Mouse (Mus musculus): ENCODE data around the gene Scgb1c1. TPM values are rescaled to one million over a fixed set of nuclear protein-coding genes. Genes with fewer than 3 reads are reported as not detected.

Scgb1c1 gene
- polyA plus RNA-seq, 1 experiment from 2014 or later: not detected

GRCm38 (mm10) chr7:140821305-140821652 is 24.1 kb upstream of the Scgb1c1 start:
- peak; percentile 18; the same call in 1 of the 2 replicates for ATAC-seq (replicated peaks; ENCODE audit: low FRiP score, low TSS enrichment, low read depth)

GRCm38 (mm10) chr7:140821653-140822329 is 23.6 kb upstream of the Scgb1c1 start, which contains the start of gene Zfp941:
Gene Zfp941, minus strand, starts transcription at chr7:140822178.
- peak; percentile 72 for DNase-seq (ENCODE audit: low spot score)
- peak within 1 kb of the TSS; percentile 41 for H3K9ac ChIP-seq (ENCODE audit: low read length)
- peak within 1 kb of the TSS; percentile 37 for H3K4me3 ChIP-seq (ENCODE audit: low read depth, low read length)
- H3K36me3 ChIP-seq (ENCODE audit: control insufficient read depth, insufficient read depth, low read length): no peaks in the 10 kb centered on the region
- no peak within 1 kb of the TSS for H3K27ac ChIP-seq (ENCODE audit: low read depth)
- 3% methylated on average over 21 of the region's 21 CpGs for WGBS
- ATAC-seq (replicated peaks; ENCODE audit: low FRiP score, low TSS enrichment, low read depth): peak; percentile 82
- H3K27me3 ChIP-seq (replicated peaks; ENCODE audit: control insufficient read depth, insufficient read depth, low read length): no peaks in the 10 kb centered on the region
- H3K4me2 ChIP-seq (ENCODE audit: low read length): peak within 1 kb of the TSS; percentile 63
- 0 out of 2 replicates have a peak, but pooled peaks cover 3% of the 10 kb centered on the region for H3K4me1 ChIP-seq (replicated peaks; ENCODE audit: control insufficient read depth, insufficient read depth, low read length)
- no peaks in the 10 kb centered on the region for H3K9me3 ChIP-seq (ENCODE audit: control insufficient read depth, low read length)

More at GRCm38 (mm10) chr7:140821305-140821652, 24.1 kb upstream of the Scgb1c1 start:
- Histone ChIP-seq H3K9me3 (ENCODE audit: control insufficient read depth, low read length) (no peaks in the 10 kb centered on the region), H3K4me2 (ENCODE audit: low read length) (peak overlapping the region; percentile 63), H3K4me1 (replicated peaks; ENCODE audit: control insufficient read depth, insufficient read depth, low read length) (0 out of 2 replicates have a peak, but pooled peaks cover 3% of the 10 kb centered on the region), H3K27ac (ENCODE audit: low read depth) (no peak overlapping the region), H3K36me3 (ENCODE audit: control insufficient read depth, insufficient read depth, low read length) (no peaks in the 10 kb centered on the region), H3K4me3 (ENCODE audit: low read depth, low read length) (peak overlapping the region; percentile 37), H3K9ac (ENCODE audit: low read length) (no peak overlapping the region), H3K27me3 (replicated peaks; ENCODE audit: control insufficient read depth, insufficient read depth, low read length) (no peaks in the 10 kb centered on the region)
- no peak for DNase-seq (ENCODE audit: low spot score)
- 55% methylated on average over 5 of the region's 5 CpGs for WGBS

GRCm38 (mm10) chr7:140822731-140823130 is 22.6 kb upstream of the Scgb1c1 start:
- Histone ChIP-seq H3K36me3 (ENCODE audit: control insufficient read depth, insufficient read depth, low read length) (no peaks in the 10 kb centered on the region), H3K4me1 (replicated peaks; ENCODE audit: control insufficient read depth, insufficient read depth, low read length) (0 out of 2 replicates have a peak, but pooled peaks cover 3% of the 10 kb centered on the region), H3K9me3 (ENCODE audit: control insufficient read depth, low read length) (no peaks in the 10 kb centered on the region), H3K9ac (ENCODE audit: low read length) (no peak overlapping the region), H3K27me3 (replicated peaks; ENCODE audit: control insufficient read depth, insufficient read depth, low read length) (no peaks in the 10 kb centered on the region), H3K4me2 (ENCODE audit: low read length) (no peak overlapping the region), H3K27ac (ENCODE audit: low read depth) (no peak overlapping the region), H3K4me3 (ENCODE audit: low read depth, low read length) (no peak overlapping the region)
- DNase-seq (ENCODE audit: low spot score) (no peak), ATAC-seq (replicated peaks; ENCODE audit: low FRiP score, low TSS enrichment, low read depth) (no peak)
- WGBS: 94% methylated on average over 4 of the region's 4 CpGs

- H3K4me1 ChIP-seq (replicated peaks; ENCODE audit: control insufficient read depth, insufficient read depth, low read length): no peaks in the 10 kb centered on the region
- H3K27ac ChIP-seq (ENCODE audit: low read depth): no peak overlapping the region
- H3K9me3 ChIP-seq (ENCODE audit: control insufficient read depth, low read length): no peaks in the 10 kb centered on the region
- H3K36me3 ChIP-seq (ENCODE audit: control insufficient read depth, insufficient read depth, low read length): no peaks in the 10 kb centered on the region
- no peaks in the 10 kb centered on the region for H3K27me3 ChIP-seq (replicated peaks; ENCODE audit: control insufficient read depth, insufficient read depth, low read length)
- ATAC-seq (replicated peaks; ENCODE audit: low FRiP score, low TSS enrichment, low read depth): peak; percentile 53; the same call in 1 of the 2 replicates
- no peak overlapping the region for H3K9ac ChIP-seq (ENCODE audit: low read length)
- H3K4me3 ChIP-seq (ENCODE audit: low read depth, low read length): no peak overlapping the region
- DNase-seq (ENCODE audit: low spot score): no peak
- 31% methylated on average over 8 of the region's 8 CpGs for WGBS
- H3K4me2 ChIP-seq (ENCODE audit: low read length): no peak overlapping the region
Measured at GRCm38 (mm10) chr7:140828171-140828881, 17.0 kb upstream of the Scgb1c1 start.

- Histone ChIP-seq H3K36me3 (ENCODE audit: control insufficient read depth, insufficient read depth, low read length) (no peaks in the 10 kb centered on the region), H3K4me2 (ENCODE audit: low read length) (no peak overlapping the region), H3K9me3 (ENCODE audit: control insufficient read depth, low read length) (no peaks in the 10 kb centered on the region), H3K27me3 (replicated peaks; ENCODE audit: control insufficient read depth, insufficient read depth, low read length) (no peaks in the 10 kb centered on the region), H3K4me1 (replicated peaks; ENCODE audit: control insufficient read depth, insufficient read depth, low read length) (no peaks in the 10 kb centered on the region), H3K27ac (ENCODE audit: low read depth) (no peak overlapping the region), H3K4me3 (ENCODE audit: low read depth, low read length) (no peak overlapping the region), H3K9ac (ENCODE audit: low read length) (no peak overlapping the region)
- DNase-seq (ENCODE audit: low spot score) (no peak), ATAC-seq (replicated peaks; ENCODE audit: low FRiP score, low TSS enrichment, low read depth) (no peak)
- WGBS: 67% methylated on average over 6 of the region's 6 CpGs
Measured at GRCm38 (mm10) chr7:140831447-140831846, 13.9 kb upstream of the Scgb1c1 start.

GRCm38 (mm10) chr7:140833341-140833740 is 12.0 kb upstream of the Scgb1c1 start:
- ATAC-seq (replicated peaks; ENCODE audit: low FRiP score, low TSS enrichment, low read depth): no peak
- Histone ChIP-seq H3K27ac (ENCODE audit: low read depth) (no peak overlapping the region), H3K4me2 (ENCODE audit: low read length) (no peak overlapping the region), H3K9ac (ENCODE audit: low read length) (no peak overlapping the region), H3K9me3 (ENCODE audit: control insufficient read depth, low read length) (no peaks in the 10 kb centered on the region), H3K4me3 (ENCODE audit: low read depth, low read length) (no peak overlapping the region), H3K27me3 (replicated peaks; ENCODE audit: control insufficient read depth, insufficient read depth, low read length) (no peaks in the 10 kb centered on the region), H3K4me1 (replicated peaks; ENCODE audit: control insufficient read depth, insufficient read depth, low read length) (no peaks in the 10 kb centered on the region), H3K36me3 (ENCODE audit: control insufficient read depth, insufficient read depth, low read length) (no peaks in the 10 kb centered on the region)
- WGBS: 81% methylated on average over 4 of the region's 4 CpGs
- no peak for DNase-seq (ENCODE audit: low spot score)

- WGBS: 37% methylated on average over 20 of the region's 20 CpGs
- no peaks in the 10 kb centered on the region for H3K9me3 ChIP-seq (ENCODE audit: control insufficient read depth, low read length)
- H3K27ac ChIP-seq (ENCODE audit: low read depth): no peak within 1 kb of the TSS
- H3K4me1 ChIP-seq (replicated peaks; ENCODE audit: control insufficient read depth, insufficient read depth, low read length): no peaks in the 10 kb centered on the region
- no peak for DNase-seq (ENCODE audit: low spot score)
- H3K36me3 ChIP-seq (ENCODE audit: control insufficient read depth, insufficient read depth, low read length): no peaks in the 10 kb centered on the region
- peak; percentile 47; the same call in 1 of the 2 replicates for ATAC-seq (replicated peaks; ENCODE audit: low FRiP score, low TSS enrichment, low read depth)
- no peak within 1 kb of the TSS for H3K9ac ChIP-seq (ENCODE audit: low read length)
- H3K4me3 ChIP-seq (ENCODE audit: low read depth, low read length): no peak within 1 kb of the TSS
- no peak within 1 kb of the TSS for H3K4me2 ChIP-seq (ENCODE audit: low read length)
- no peaks in the 10 kb centered on the region for H3K27me3 ChIP-seq (replicated peaks; ENCODE audit: control insufficient read depth, insufficient read depth, low read length)
Measured at GRCm38 (mm10) chr7:140834968-140835757, 10.2 kb upstream of the Scgb1c1 start, which contains the start of gene Urah. Gene Urah, plus strand, starts transcription at chr7:140835018.

- DNase-seq (ENCODE audit: low spot score) (no peak), ATAC-seq (replicated peaks; ENCODE audit: low FRiP score, low TSS enrichment, low read depth) (no peak)
- WGBS: 69% methylated on average over 2 of the region's 2 CpGs
- Histone ChIP-seq H3K4me3 (ENCODE audit: low read depth, low read length) (no peak overlapping the region), H3K9me3 (ENCODE audit: control insufficient read depth, low read length) (no peaks in the 10 kb centered on the region), H3K36me3 (ENCODE audit: control insufficient read depth, insufficient read depth, low read length) (no peaks in the 10 kb centered on the region), H3K9ac (ENCODE audit: low read length) (no peak overlapping the region), H3K27me3 (replicated peaks; ENCODE audit: control insufficient read depth, insufficient read depth, low read length) (no peaks in the 10 kb centered on the region), H3K27ac (ENCODE audit: low read depth) (no peak overlapping the region), H3K4me2 (ENCODE audit: low read length) (no peak overlapping the region), H3K4me1 (replicated peaks; ENCODE audit: control insufficient read depth, insufficient read depth, low read length) (no peaks in the 10 kb centered on the region)
Measured at GRCm38 (mm10) chr7:140835758-140836087, 9.6 kb upstream of the Scgb1c1 start.

All from intestine, embryonic 14.5 days (tissue).